Mouse (Mus musculus): ENCODE data around the gene Chrm5. TPM values are rescaled to one million over a fixed set of nuclear protein-coding genes. Genes with fewer than 3 reads are reported as not detected.
"Not testable (repeated sequence)": the region's sequence is repeated elsewhere in the genome, so short reads cannot be mapped to it uniquely, and the experiment has no call there.

The Chrm5 gene
- polyA plus RNA-seq, 1 experiment from 2014 or later, result not detected

- H3K27ac ChIP-seq (ENCODE audit: low read length); H3K4me3 ChIP-seq (ENCODE audit: low read depth, low read length); H3K9me3 ChIP-seq (replicated peaks; ENCODE audit: control insufficient read depth, low read length); H3K36me3 ChIP-seq (ENCODE audit: control insufficient read depth, insufficient read depth); H3K4me1 ChIP-seq (ENCODE audit: control insufficient read depth, low read depth, low read length); H3K9ac ChIP-seq (ENCODE audit: low read depth, low read length); ATAC-seq (ENCODE audit: low read depth); H3K27me3 ChIP-seq (ENCODE audit: control insufficient read depth, insufficient read depth, low read depth, low read length); H3K4me2 ChIP-seq (ENCODE audit: low read depth, low read length): not testable (repeated sequence)
- WGBS (ENCODE audit: insufficient replicate concordance), result 41% methylated on average over 4 of the region's 4 CpGs
Observed at GRCm38 (mm10) chr2:112448046-112448445, 32.5 kb downstream of the Chrm5 start.

DNA sequence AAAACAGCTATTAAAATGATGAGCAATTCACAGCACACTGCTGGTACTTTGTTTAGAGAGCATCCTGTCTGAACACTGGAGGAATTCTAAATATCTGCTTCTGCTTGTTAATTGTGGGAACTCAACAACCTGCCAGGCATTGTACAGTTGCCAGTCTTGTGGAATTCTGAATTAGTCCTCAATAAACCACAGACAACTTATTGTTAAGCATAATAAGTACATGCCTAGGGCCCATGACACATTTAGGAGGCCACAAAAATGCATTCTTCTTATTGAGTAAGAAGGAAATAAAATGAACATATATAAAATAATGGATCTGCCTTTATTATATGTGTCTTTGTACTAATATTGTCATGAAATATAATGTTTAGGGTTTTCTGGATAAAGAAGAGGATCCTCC, 35.1 kb downstream of the Chrm5 start:
- Histone ChIP-seq H3K27me3 (ENCODE audit: control insufficient read depth, insufficient read depth, low read depth, low read length) (no peaks in the 10 kb centered on the region), H3K9ac (ENCODE audit: low read depth, low read length) (no peak overlapping the region), H3K9me3 (replicated peaks; ENCODE audit: control insufficient read depth, low read length) (no peaks in the 10 kb centered on the region), H3K4me2 (ENCODE audit: low read depth, low read length) (no peak overlapping the region), H3K36me3 (ENCODE audit: control insufficient read depth, insufficient read depth) (no peaks in the 10 kb centered on the region), H3K4me1 (ENCODE audit: control insufficient read depth, low read depth, low read length) (no peaks in the 10 kb centered on the region; the same call in 1 of the 2 replicates), H3K27ac (ENCODE audit: low read length) (no peak overlapping the region), H3K4me3 (ENCODE audit: low read depth, low read length) (no peak overlapping the region)
- no peak for ATAC-seq (ENCODE audit: low read depth)

- Histone ChIP-seq H3K27ac (ENCODE audit: low read length) (no peak overlapping the region), H3K9me3 (replicated peaks; ENCODE audit: control insufficient read depth, low read length) (no peaks in the 10 kb centered on the region), H3K36me3 (ENCODE audit: control insufficient read depth, insufficient read depth) (no peaks in the 10 kb centered on the region), H3K9ac (ENCODE audit: low read depth, low read length) (no peak overlapping the region), H3K4me1 (ENCODE audit: control insufficient read depth, low read depth, low read length) (no peaks in the 10 kb centered on the region), H3K27me3 (ENCODE audit: control insufficient read depth, insufficient read depth, low read depth, low read length) (no peaks in the 10 kb centered on the region), H3K4me3 (ENCODE audit: low read depth, low read length) (no peak overlapping the region), H3K4me2 (ENCODE audit: low read depth, low read length) (no peak overlapping the region)
- no peak for ATAC-seq (ENCODE audit: low read depth)
- 58% methylated on average over 2 of the region's 2 CpGs for WGBS (ENCODE audit: insufficient replicate concordance)
Observed at GRCm38 (mm10) chr2:112443491-112443890, 37.1 kb downstream of the Chrm5 start.

GRCm38 (mm10) chr2:112437589-112437988, 43.0 kb downstream of the Chrm5 start:
- Histone ChIP-seq H3K27me3 (ENCODE audit: control insufficient read depth, insufficient read depth, low read depth, low read length) (no peaks in the 10 kb centered on the region), H3K9me3 (replicated peaks; ENCODE audit: control insufficient read depth, low read length) (no peaks in the 10 kb centered on the region), H3K27ac (ENCODE audit: low read length) (no peak overlapping the region), H3K4me2 (ENCODE audit: low read depth, low read length) (no peak overlapping the region), H3K9ac (ENCODE audit: low read depth, low read length) (no peak overlapping the region), H3K4me1 (ENCODE audit: control insufficient read depth, low read depth, low read length) (no peaks in the 10 kb centered on the region; the same call in 1 of the 2 replicates), H3K36me3 (ENCODE audit: control insufficient read depth, insufficient read depth) (no peaks in the 10 kb centered on the region), H3K4me3 (ENCODE audit: low read depth, low read length) (no peak overlapping the region)
- WGBS (ENCODE audit: insufficient replicate concordance), result 69% methylated on average over 2 of the region's 2 CpGs
- ATAC-seq (ENCODE audit: low read depth), result no peak

GRCm38 (mm10) chr2:112436292-112436691, 44.3 kb downstream of the Chrm5 start:
- no peak overlapping the region for H3K9ac ChIP-seq (ENCODE audit: low read depth, low read length)
- no peaks in the 10 kb centered on the region for H3K27me3 ChIP-seq (ENCODE audit: control insufficient read depth, insufficient read depth, low read depth, low read length)
- no peaks in the 10 kb centered on the region for H3K9me3 ChIP-seq (replicated peaks; ENCODE audit: control insufficient read depth, low read length)
- H3K4me3 ChIP-seq (ENCODE audit: low read depth, low read length), result no peak overlapping the region
- no peak for ATAC-seq (ENCODE audit: low read depth)
- no peak overlapping the region for H3K27ac ChIP-seq (ENCODE audit: low read length)
- WGBS (ENCODE audit: insufficient replicate concordance), result 64% methylated on average over 4 of the region's 4 CpGs
- no peaks in the 10 kb centered on the region for H3K36me3 ChIP-seq (ENCODE audit: control insufficient read depth, insufficient read depth)
- no peak overlapping the region for H3K4me2 ChIP-seq (ENCODE audit: low read depth, low read length)
- H3K4me1 ChIP-seq (ENCODE audit: control insufficient read depth, low read depth, low read length), result no peaks in the 10 kb centered on the region; the same call in 1 of the 2 replicates

DNA sequence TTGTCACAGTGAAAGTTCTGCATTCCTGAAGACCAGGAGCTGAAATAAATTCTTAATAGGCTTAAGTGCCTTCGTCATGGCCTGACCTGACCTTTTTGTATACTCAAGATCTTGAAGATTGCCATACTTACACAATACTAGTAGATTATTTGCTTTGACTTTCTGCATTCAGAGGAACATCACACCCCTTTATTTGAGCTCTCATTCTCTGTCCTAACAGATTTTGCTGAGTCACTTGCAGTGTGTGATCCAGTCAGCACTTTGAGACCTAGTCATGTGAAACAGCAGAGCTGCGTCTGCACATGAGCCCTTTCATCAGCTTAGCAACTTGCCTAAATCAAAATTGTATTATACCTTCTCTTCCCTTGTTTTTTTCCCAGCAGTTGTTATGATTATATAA, 47.2 kb downstream of the Chrm5 start:
- Histone ChIP-seq H3K4me3 (ENCODE audit: low read depth, low read length) (no peak overlapping the region), H3K27me3 (ENCODE audit: control insufficient read depth, insufficient read depth, low read depth, low read length) (no peaks in the 10 kb centered on the region), H3K9me3 (replicated peaks; ENCODE audit: control insufficient read depth, low read length) (no peaks in the 10 kb centered on the region), H3K27ac (ENCODE audit: low read length) (no peak overlapping the region), H3K4me1 (ENCODE audit: control insufficient read depth, low read depth, low read length) (no peaks in the 10 kb centered on the region; the same call in 1 of the 2 replicates), H3K36me3 (ENCODE audit: control insufficient read depth, insufficient read depth) (no peaks in the 10 kb centered on the region), H3K9ac (ENCODE audit: low read depth, low read length) (no peak overlapping the region), H3K4me2 (ENCODE audit: low read depth, low read length) (no peak overlapping the region)
- ATAC-seq (ENCODE audit: low read depth), result peak; percentile 53; the same call in 1 of the 2 replicates
- WGBS (ENCODE audit: insufficient replicate concordance), result 45% methylated on average over 2 of the region's 2 CpGs

DNA sequence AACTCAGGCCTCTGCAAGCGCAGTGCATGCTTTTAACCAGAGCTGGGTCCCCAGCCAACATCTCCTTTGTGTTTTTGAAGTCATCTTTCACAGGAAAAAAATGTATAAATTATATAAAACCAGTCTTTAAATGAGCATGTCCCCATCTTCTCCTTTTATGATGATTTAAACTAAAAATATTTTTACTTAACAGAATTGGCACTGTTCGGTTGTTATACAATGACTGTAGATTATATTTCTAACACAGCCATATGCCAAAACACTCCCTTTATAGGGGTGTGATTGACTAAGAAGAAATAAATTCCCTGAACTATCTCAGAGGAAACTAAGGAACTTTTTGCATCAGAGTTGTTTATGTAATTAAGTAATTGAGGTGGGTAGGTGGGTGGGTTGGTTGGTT, 48.0 kb downstream of the Chrm5 start:
- no peak for ATAC-seq (ENCODE audit: low read depth)
- H3K4me3 ChIP-seq (ENCODE audit: low read depth, low read length), result no peak overlapping the region
- H3K36me3 ChIP-seq (ENCODE audit: control insufficient read depth, insufficient read depth), result no peaks in the 10 kb centered on the region
- no peaks in the 10 kb centered on the region for H3K27me3 ChIP-seq (ENCODE audit: control insufficient read depth, insufficient read depth, low read depth, low read length)
- no peak overlapping the region for H3K27ac ChIP-seq (ENCODE audit: low read length)
- no peak overlapping the region for H3K4me2 ChIP-seq (ENCODE audit: low read depth, low read length)
- no peaks in the 10 kb centered on the region for H3K9me3 ChIP-seq (replicated peaks; ENCODE audit: control insufficient read depth, low read length)
- WGBS (ENCODE audit: insufficient replicate concordance), result 78% methylated on average over 2 of the region's 2 CpGs
- no peaks in the 10 kb centered on the region; the same call in 1 of the 2 replicates for H3K4me1 ChIP-seq (ENCODE audit: control insufficient read depth, low read depth, low read length)
- H3K9ac ChIP-seq (ENCODE audit: low read depth, low read length), result no peak overlapping the region

GRCm38 (mm10) chr2:112430403-112430802, 50.2 kb downstream of the Chrm5 start:
- Histone ChIP-seq H3K4me1 (ENCODE audit: control insufficient read depth, low read depth, low read length) (no peaks in the 10 kb centered on the region; the same call in 1 of the 2 replicates), H3K27me3 (ENCODE audit: control insufficient read depth, insufficient read depth, low read depth, low read length) (no peaks in the 10 kb centered on the region), H3K9me3 (replicated peaks; ENCODE audit: control insufficient read depth, low read length) (no peaks in the 10 kb centered on the region), H3K36me3 (ENCODE audit: control insufficient read depth, insufficient read depth) (no peaks in the 10 kb centered on the region), H3K4me3 (ENCODE audit: low read depth, low read length) (no peak overlapping the region), H3K9ac (ENCODE audit: low read depth, low read length) (no peak overlapping the region), H3K4me2 (ENCODE audit: low read depth, low read length) (no peak overlapping the region), H3K27ac (ENCODE audit: low read length) (no peak overlapping the region)
- 46% methylated on average over 5 of the region's 5 CpGs for WGBS (ENCODE audit: insufficient replicate concordance)
- no peak for ATAC-seq (ENCODE audit: low read depth)

GRCm38 (mm10) chr2:112429665-112430064, 50.9 kb downstream of the Chrm5 start:
- Histone ChIP-seq H3K9me3 (replicated peaks; ENCODE audit: control insufficient read depth, low read length) (no peaks in the 10 kb centered on the region), H3K4me2 (ENCODE audit: low read depth, low read length) (no peak overlapping the region), H3K9ac (ENCODE audit: low read depth, low read length) (no peak overlapping the region), H3K36me3 (ENCODE audit: control insufficient read depth, insufficient read depth) (no peaks in the 10 kb centered on the region), H3K27ac (ENCODE audit: low read length) (no peak overlapping the region), H3K4me3 (ENCODE audit: low read depth, low read length) (no peak overlapping the region), H3K27me3 (ENCODE audit: control insufficient read depth, insufficient read depth, low read depth, low read length) (no peaks in the 10 kb centered on the region), H3K4me1 (ENCODE audit: control insufficient read depth, low read depth, low read length) (no peaks in the 10 kb centered on the region; the same call in 1 of the 2 replicates)
- no peak for ATAC-seq (ENCODE audit: low read depth)
- WGBS (ENCODE audit: insufficient replicate concordance), result 67% methylated on average over 4 of the region's 4 CpGs

All from liver, embryonic 16.5 days (tissue).